Mouse (Mus musculus) heart, adult 2 months (tissue): ENCODE data around the gene Insig1. TPM values are rescaled to one million over a fixed set of nuclear protein-coding genes. Genes with fewer than 3 reads are reported as not detected.
A peak's percentile ranks its signal among the peaks of the same experiment; 100 is the strongest.

Experiments
- DNase-seq, 2 experiments: peaks; one replicate each; pipeline ENCODE4 v3.0.0; 2021
- H3K27ac ChIP-seq: fragments of 200-600 bp; 2 replicates; pipeline ENCODE4 v1.8.1; 2022
- H3K27me3 ChIP-seq: fragments of 200-500 bp; 2 replicates; pipeline ENCODE4 v1.6.1; 2012; ENCODE audit warnings: mild to moderate bottlenecking, low read length, inconsistent platforms, mixed read lengths; ENCODE audit not compliant: control insufficient read depth, insufficient read depth
- H3K36me3 ChIP-seq: fragments of 200-500 bp; 2 replicates; pipeline ENCODE4 v1.6.1; 2012; ENCODE audit warnings: low read length, inconsistent platforms; ENCODE audit not compliant: control insufficient read depth, insufficient read depth
- H3K4me1 ChIP-seq: fragments of 200-500 bp; 2 replicates; pipeline ENCODE4 v1.6.1; 2011; ENCODE audit warnings: low read length; ENCODE audit not compliant: control insufficient read depth, insufficient read depth
- H3K4me3 ChIP-seq: fragments of 200-600 bp; 2 replicates; pipeline ENCODE4 v1.8.1; 2022
- H3K79me2 ChIP-seq: fragments of 200-500 bp; replicated peaks from 2 replicates; pipeline ENCODE4 v1.6.1; 2012; ENCODE audit warnings: mild to moderate bottlenecking, inconsistent platforms, low read length, moderate library complexity, mixed read lengths; ENCODE audit not compliant: control insufficient read depth, insufficient read depth
- H3K9ac ChIP-seq: fragments of 200-500 bp; 2 replicates; pipeline ENCODE4 v1.6.1; 2012; ENCODE audit warnings: low read depth, mild to moderate bottlenecking, control low read depth, inconsistent platforms, low read length, mixed read lengths
- CTCF ChIP-seq: fragments of 200-600 bp; IDR thresholded peaks from 2 replicates; pipeline ENCODE4 v1.8.1; 2022; ENCODE audit warnings: antibody characterized with exemption, mild to moderate bottlenecking, moderate library complexity
- EP300 ChIP-seq: fragments of 200-500 bp; IDR thresholded peaks from 2 replicates; pipeline ENCODE4 v1.6.1; 2011; ENCODE audit warnings: low read depth, low read length, control low read depth; ENCODE audit not compliant: insufficient read depth
- POLR2A ChIP-seq: fragments of 200-500 bp; IDR thresholded peaks from 2 replicates; pipeline ENCODE4 v1.6.1; 2011; ENCODE audit warnings: mild to moderate bottlenecking, low read depth, low read length, control low read depth; ENCODE audit not compliant: insufficient read depth
- WGBS: fragments of 180-500 bp; shearing (Covaris S2); methylation state at CpG from one replicate; pipeline ENCODE4 v1.1.7; 2018; 5-methylcytosine and 5-hydroxymethylcytosine counted together
- intact Hi-C: fragments of 180-260 bp; cut with DNase I; formaldehyde crosslinking; loops from one replicate; pipeline ENCODE4 v1.15.1; 2025
- polyA plus RNA-seq: library from polyadenylated mRNA; depleted of rRNA; stranded (reverse); fragments of >200 nt; gene quantifications from 2 replicates; pipeline ENCODE4 v1.2.3, GENCODE M21; 2012
- total RNA-seq, 2 experiments: library from RNA; stranded (reverse); gene quantifications; 2 replicates each; pipeline ENCODE4 v1.2.3; 2021

Insig1 gene
- total and polyA plus RNA-seq, 3 experiments, result 17.3 to 17.5 (median 17.3) TPM

GRCm38 (mm10) chr5:28117251-28117880 lies 46.2 kb downstream of the Insig1 start:
- H3K27me3 ChIP-seq, result peaks cover 7% of the 10 kb centered on the region
- no peaks in the 10 kb centered on the region for H3K36me3 ChIP-seq
- H3K27ac ChIP-seq, result no peak overlapping the region
- 31% methylated on average over 13 of the region's 13 CpGs for WGBS
- no peaks in the 10 kb centered on the region for H3K79me2 ChIP-seq
- no peaks in the 10 kb centered on the region for H3K4me1 ChIP-seq
- TF ChIP-seq CTCF, result no peak
- no peak for TF ChIP-seq EP300
- TF ChIP-seq POLR2A, result no peak
- DNase-seq, result no peak
- intact Hi-C loops, result loop anchor here (5.0 kb wide), 1 partner anchor 40 kb away; no protein-coding TSS in a partner anchor
- no peak overlapping the region for H3K9ac ChIP-seq
- H3K4me3 ChIP-seq, result no peak overlapping the region

GRCm38 (mm10) chr5:28117882-28118530 lies 46.8 kb downstream of the Insig1 start:
- H3K27ac ChIP-seq, result no peak overlapping the region
- H3K4me3 ChIP-seq, result peak overlapping the region; percentile 11; the same call in 1 of the 2 replicates
- 1% methylated on average over 30 of the region's 30 CpGs for WGBS
- H3K4me1 ChIP-seq, result no peaks in the 10 kb centered on the region
- H3K36me3 ChIP-seq, result no peaks in the 10 kb centered on the region
- peak; percentile 3 to 20 for DNase-seq
- no peak overlapping the region for H3K9ac ChIP-seq
- no peak for TF ChIP-seq CTCF
- TF ChIP-seq POLR2A, result no peak
- TF ChIP-seq EP300, result no peak
- peaks cover 7% of the 10 kb centered on the region for H3K27me3 ChIP-seq
- intact Hi-C loops, result loop anchor here (5.0 kb wide), 1 partner anchor 39 kb away; no protein-coding TSS in a partner anchor
- no peaks in the 10 kb centered on the region for H3K79me2 ChIP-seq

- Histone ChIP-seq H3K9ac (no peak overlapping the region), H3K4me1 (no peaks in the 10 kb centered on the region), H3K36me3 (no peaks in the 10 kb centered on the region), H3K79me2 (no peaks in the 10 kb centered on the region), H3K4me3 (peak overlapping the region; percentile 11; the same call in 1 of the 2 replicates), H3K27me3 (peaks cover 9% of the 10 kb centered on the region), H3K27ac (no peak overlapping the region)
- 3% methylated on average over 19 of the region's 19 CpGs for WGBS
- no peak for DNase-seq
- intact Hi-C loops, result loop anchor here (5.0 kb wide), 1 partner anchor 39 kb away; no protein-coding TSS in a partner anchor
- TF ChIP-seq CTCF (no peak), POLR2A (no peak), EP300 (no peak)
These were observed 47.4 kb downstream of the Insig1 start for GRCm38 (mm10) chr5:28118531-28118925.

- no peak for DNase-seq
- Histone ChIP-seq H3K36me3 (no peaks in the 10 kb centered on the region), H3K4me1 (no peaks in the 10 kb centered on the region), H3K27ac (no peak overlapping the region), H3K27me3 (peaks cover 16% of the 10 kb centered on the region), H3K4me3 (no peak overlapping the region), H3K9ac (no peak overlapping the region), H3K79me2 (no peaks in the 10 kb centered on the region)
- no peak for TF ChIP-seq EP300
- no peak for TF ChIP-seq POLR2A
- TF ChIP-seq CTCF, result no peak
- 53% methylated on average over 3 of the region's 3 CpGs for WGBS
- intact Hi-C loops, result loop anchor here (5.0 kb wide), 1 partner anchor 38 kb away; no protein-coding TSS in a partner anchor
These were observed 48.4 kb downstream of the Insig1 start for GRCm38 (mm10) chr5:28119576-28119975.

- Histone ChIP-seq H3K4me1 (no peaks in the 10 kb centered on the region), H3K36me3 (no peaks in the 10 kb centered on the region), H3K9ac (no peak overlapping the region), H3K27ac (no peak overlapping the region), H3K79me2 (no peaks in the 10 kb centered on the region), H3K4me3 (no peak overlapping the region), H3K27me3 (peaks cover 20% of the 10 kb centered on the region)
- intact Hi-C loops, result loop anchor here (10.0 kb wide), 1 partner anchor 262 kb away; no protein-coding TSS in a partner anchor
- DNase-seq, result peak; percentile 51 to 56
- TF ChIP-seq EP300 (no peak), CTCF (peak; percentile 80), POLR2A (no peak)
- 4% methylated on average over 27 of the region's 27 CpGs for WGBS
These were observed 51.6 kb downstream of the Insig1 start for GRCm38 (mm10) chr5:28122491-28123454.
